Mouse (Mus musculus): Measurements from ENCODE around the gene Sptan1. TPM values are rescaled to one million over a fixed set of nuclear protein-coding genes. Genes with fewer than 3 reads are reported as not detected.

Sptan1 gene
- polyA plus RNA-seq, 1 experiment from 2014 or later = 90.0 TPM

- 88% methylated on average over 1 of the region's 1 CpGs for WGBS
- peaks cover 99% of the 10 kb centered on the region for H3K36me3 ChIP-seq
- no peak overlapping the region for H3K4me3 ChIP-seq (replicated peaks)
- H3K9me3 ChIP-seq = no peaks in the 10 kb centered on the region
- no peaks in the 10 kb centered on the region for H3K27me3 ChIP-seq
- no peak overlapping the region for H3K9ac ChIP-seq (replicated peaks)
- no peak overlapping the region for H3K4me2 ChIP-seq
- no peaks in the 10 kb centered on the region for H3K4me1 ChIP-seq (replicated peaks)
- ATAC-seq (ENCODE audit: insufficient number of reproducible peaks, insufficient read depth, low FRiP score, low TSS enrichment, low read depth) = no peak
- H3K27ac ChIP-seq = no peak overlapping the region
Observed at GRCm38 (mm10) chr2:30009101-30009500, 43.7 kb downstream of the Sptan1 start.

GRCm38 (mm10) chr2:30010840-30011281 lies 45.5 kb downstream of the Sptan1 start:
- no peak overlapping the region for H3K27ac ChIP-seq
- ATAC-seq (ENCODE audit: insufficient number of reproducible peaks, insufficient read depth, low FRiP score, low TSS enrichment, low read depth) = no peak
- H3K9me3 ChIP-seq = no peaks in the 10 kb centered on the region
- no peak overlapping the region for H3K9ac ChIP-seq (replicated peaks)
- 92% methylated on average over 8 of the region's 8 CpGs for WGBS
- H3K36me3 ChIP-seq = peaks cover 100% of the 10 kb centered on the region
- no peak overlapping the region for H3K4me2 ChIP-seq
- H3K4me1 ChIP-seq (replicated peaks) = no peaks in the 10 kb centered on the region
- no peak overlapping the region for H3K4me3 ChIP-seq (replicated peaks)
- no peaks in the 10 kb centered on the region for H3K27me3 ChIP-seq

GRCm38 (mm10) chr2:30014326-30014966 lies 49.1 kb downstream of the Sptan1 start:
- peaks cover 96% of the 10 kb centered on the region for H3K36me3 ChIP-seq
- 89% methylated on average over 11 of the region's 11 CpGs for WGBS

GRCm38 (mm10) chr2:30025454-30025853 lies 60.1 kb downstream of the Sptan1 start:
- H3K9ac ChIP-seq (replicated peaks) = no peak overlapping the region
- no peaks in the 10 kb centered on the region for H3K27me3 ChIP-seq
- H3K4me1 ChIP-seq (replicated peaks) = no peaks in the 10 kb centered on the region
- H3K36me3 ChIP-seq = peaks cover 99% of the 10 kb centered on the region
- no peaks in the 10 kb centered on the region for H3K9me3 ChIP-seq
- 87% methylated on average over 4 of the region's 4 CpGs for WGBS
- H3K4me2 ChIP-seq = no peak overlapping the region
- no peak overlapping the region for H3K27ac ChIP-seq
- no peak for ATAC-seq (ENCODE audit: insufficient number of reproducible peaks, insufficient read depth, low FRiP score, low TSS enrichment, low read depth)
- no peak overlapping the region for H3K4me3 ChIP-seq (replicated peaks)

More at GRCm38 (mm10) chr2:30014326-30014966, 49.1 kb downstream of the Sptan1 start:
- Histone ChIP-seq H3K9me3 (no peaks in the 10 kb centered on the region), H3K9ac (replicated peaks) (no peak overlapping the region), H3K4me3 (replicated peaks) (no peak overlapping the region), H3K27me3 (no peaks in the 10 kb centered on the region), H3K4me2 (no peak overlapping the region), H3K27ac (no peak overlapping the region), H3K4me1 (replicated peaks) (no peaks in the 10 kb centered on the region)
- no peak for ATAC-seq (ENCODE audit: insufficient number of reproducible peaks, insufficient read depth, low FRiP score, low TSS enrichment, low read depth)

GRCm38 (mm10) chr2:30026997-30027396 lies 61.6 kb downstream of the Sptan1 start:
- no peak for ATAC-seq (ENCODE audit: insufficient number of reproducible peaks, insufficient read depth, low FRiP score, low TSS enrichment, low read depth)
- no peaks in the 10 kb centered on the region for H3K27me3 ChIP-seq
- H3K4me3 ChIP-seq (replicated peaks) = no peak overlapping the region
- no peak overlapping the region for H3K4me2 ChIP-seq
- no peaks in the 10 kb centered on the region for H3K4me1 ChIP-seq (replicated peaks)
- H3K36me3 ChIP-seq = peaks cover 100% of the 10 kb centered on the region
- WGBS = 96% methylated on average over 5 of the region's 5 CpGs
- no peak overlapping the region for H3K9ac ChIP-seq (replicated peaks)
- no peaks in the 10 kb centered on the region for H3K9me3 ChIP-seq
- H3K27ac ChIP-seq = no peak overlapping the region

- Histone ChIP-seq H3K4me1 (replicated peaks) (no peaks in the 10 kb centered on the region), H3K9me3 (no peaks in the 10 kb centered on the region), H3K27ac (no peak overlapping the region), H3K27me3 (no peaks in the 10 kb centered on the region), H3K36me3 (peaks cover 82% of the 10 kb centered on the region), H3K4me2 (no peak overlapping the region), H3K4me3 (replicated peaks) (no peak overlapping the region), H3K9ac (replicated peaks) (no peak overlapping the region)
- no peak for ATAC-seq (ENCODE audit: insufficient number of reproducible peaks, insufficient read depth, low FRiP score, low TSS enrichment, low read depth)
- 60% methylated on average over 11 of the region's 11 CpGs for WGBS
Observed at GRCm38 (mm10) chr2:30032244-30032846, 67.0 kb downstream of the Sptan1 start.

- Histone ChIP-seq H3K9ac (replicated peaks) (no peak overlapping the region), H3K27me3 (no peaks in the 10 kb centered on the region), H3K9me3 (no peaks in the 10 kb centered on the region), H3K4me2 (no peak overlapping the region), H3K4me3 (replicated peaks) (no peak overlapping the region), H3K36me3 (peaks cover 81% of the 10 kb centered on the region), H3K27ac (no peak overlapping the region), H3K4me1 (replicated peaks) (no peaks in the 10 kb centered on the region)
- no peak for ATAC-seq (ENCODE audit: insufficient number of reproducible peaks, insufficient read depth, low FRiP score, low TSS enrichment, low read depth)
- 74% methylated on average over 6 of the region's 6 CpGs for WGBS
Observed at GRCm38 (mm10) chr2:30032957-30033356, 67.6 kb downstream of the Sptan1 start.

- Histone ChIP-seq H3K9ac (replicated peaks) (no peak overlapping the region), H3K36me3 (peaks cover 45% of the 10 kb centered on the region), H3K27me3 (no peaks in the 10 kb centered on the region), H3K9me3 (no peaks in the 10 kb centered on the region), H3K4me1 (replicated peaks) (no peaks in the 10 kb centered on the region), H3K4me3 (replicated peaks) (no peak overlapping the region), H3K4me2 (no peak overlapping the region), H3K27ac (no peak overlapping the region)
- ATAC-seq (ENCODE audit: insufficient number of reproducible peaks, insufficient read depth, low FRiP score, low TSS enrichment, low read depth) = no peak
- WGBS = 94% methylated on average over 2 of the region's 2 CpGs
Observed at GRCm38 (mm10) chr2:30037762-30038161, 72.4 kb downstream of the Sptan1 start.

GRCm38 (mm10) chr2:30038370-30038769 lies 73.0 kb downstream of the Sptan1 start:
- Histone ChIP-seq H3K9ac (replicated peaks) (no peak overlapping the region), H3K4me1 (replicated peaks) (no peaks in the 10 kb centered on the region), H3K9me3 (no peaks in the 10 kb centered on the region), H3K27ac (no peak overlapping the region), H3K4me3 (replicated peaks) (no peak overlapping the region), H3K36me3 (peaks cover 41% of the 10 kb centered on the region), H3K27me3 (no peaks in the 10 kb centered on the region), H3K4me2 (no peak overlapping the region)
- WGBS = 92% methylated on average over 10 of the region's 10 CpGs
- no peak for ATAC-seq (ENCODE audit: insufficient number of reproducible peaks, insufficient read depth, low FRiP score, low TSS enrichment, low read depth)

- Histone ChIP-seq H3K9me3 (no peaks in the 10 kb centered on the region), H3K27me3 (no peaks in the 10 kb centered on the region), H3K4me1 (replicated peaks) (no peaks in the 10 kb centered on the region), H3K4me3 (replicated peaks) (no peak overlapping the region), H3K36me3 (peaks cover 33% of the 10 kb centered on the region), H3K4me2 (no peak overlapping the region), H3K9ac (replicated peaks) (no peak overlapping the region), H3K27ac (no peak overlapping the region)
- no peak for ATAC-seq (ENCODE audit: insufficient number of reproducible peaks, insufficient read depth, low FRiP score, low TSS enrichment, low read depth)
Observed at GRCm38 (mm10) chr2:30039687-30040086, 74.3 kb downstream of the Sptan1 start.

GRCm38 (mm10) chr2:30042445-30042844 lies 77.1 kb downstream of the Sptan1 start:
- H3K27ac ChIP-seq = no peak overlapping the region
- H3K4me1 ChIP-seq (replicated peaks) = 0 out of 2 replicates have a peak, but pooled peaks cover under 1% of the 10 kb centered on the region
- 0 out of 2 replicates have a peak overlapping the region, but pooled peaks have one; percentile 12 for H3K9ac ChIP-seq (replicated peaks)
- H3K4me3 ChIP-seq (replicated peaks) = no peak overlapping the region
- no peak overlapping the region for H3K4me2 ChIP-seq
- no peaks in the 10 kb centered on the region for H3K9me3 ChIP-seq
- H3K27me3 ChIP-seq = no peaks in the 10 kb centered on the region
- H3K36me3 ChIP-seq = peaks cover 32% of the 10 kb centered on the region
- no peak for ATAC-seq (ENCODE audit: insufficient number of reproducible peaks, insufficient read depth, low FRiP score, low TSS enrichment, low read depth)
- 13% methylated on average over 4 of the region's 4 CpGs for WGBS

GRCm38 (mm10) chr2:30044550-30044949 lies 79.2 kb downstream of the Sptan1 start:
- Histone ChIP-seq H3K9ac (replicated peaks) (no peak overlapping the region), H3K4me1 (replicated peaks) (peaks cover 7% of the 10 kb centered on the region; the same call in 1 of the 2 replicates), H3K9me3 (no peaks in the 10 kb centered on the region), H3K27ac (no peak overlapping the region), H3K4me2 (no peak overlapping the region), H3K27me3 (no peaks in the 10 kb centered on the region), H3K36me3 (peaks cover 22% of the 10 kb centered on the region), H3K4me3 (replicated peaks) (no peak overlapping the region)
- ATAC-seq (ENCODE audit: insufficient number of reproducible peaks, insufficient read depth, low FRiP score, low TSS enrichment, low read depth) = no peak
- WGBS = 89% methylated on average over 5 of the region's 5 CpGs
